Mouse (Mus musculus) adrenal gland, postnatal 25 days (tissue): ENCODE measurements at regions not wholly inside any gene's neighbourhood (a gene's known extent, or its start where the extent isn't known, plus 50 kb on each side); places are given as distances from the start of the nearest gene placed in this dataset.

Experiments used
- DNase-seq: peaks from one replicate; pipeline ENCODE4 v3.0.0; 2021; ENCODE audit warnings: mixed read lengths

DNA sequence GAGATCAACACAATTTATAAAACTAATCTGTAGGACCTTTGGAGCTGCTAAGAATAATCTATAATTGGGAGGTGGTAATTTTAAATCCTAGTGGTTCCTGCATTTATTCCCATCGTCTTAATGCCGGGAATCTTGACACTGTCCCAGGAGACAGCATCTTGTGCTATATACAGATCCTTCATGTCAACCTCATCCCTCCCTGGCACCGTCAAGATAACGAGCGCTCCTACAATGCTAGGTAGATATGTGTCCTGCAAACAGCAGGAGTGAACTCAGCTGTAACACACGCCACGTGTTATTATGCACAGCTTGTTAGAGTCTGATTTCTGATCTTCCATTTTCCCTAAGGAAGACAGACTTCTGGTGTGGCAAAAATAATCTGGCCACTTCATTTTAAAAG, 237.0 kb upstream of the Cnr1 start:
- no peak for DNase-seq

- no peak for DNase-seq
These were observed 231.0 kb upstream of the Cnr1 start for GRCm38 (mm10) chr4:33693441-33693840.

- DNase-seq, result no peak
These were observed 227.4 kb upstream of the Cnr1 start for GRCm38 (mm10) chr4:33696969-33697368.

GRCm38 (mm10) chr4:33702028-33702666, 222.2 kb upstream of the Cnr1 start:
- DNase-seq, result no peak

DNA sequence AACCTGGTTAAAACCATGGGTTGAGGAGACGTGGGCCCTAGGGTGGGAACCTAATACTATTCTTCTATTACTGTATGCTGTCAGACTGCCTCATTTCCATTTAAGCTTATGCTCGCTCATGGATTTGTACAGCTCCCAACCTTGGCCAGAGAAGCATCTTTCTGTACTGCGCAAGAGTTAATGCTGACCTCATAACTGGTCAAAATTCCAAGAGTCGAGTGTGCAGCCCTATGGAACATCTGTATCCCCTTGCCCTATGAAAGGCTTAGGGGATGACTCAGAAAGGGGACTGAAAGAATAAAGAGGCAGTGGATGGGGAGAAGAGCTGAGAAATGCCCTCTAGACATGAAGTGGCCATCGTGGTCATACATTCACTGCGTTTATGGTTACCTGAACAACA, 218.7 kb upstream of the Cnr1 start:
- DNase-seq, result no peak

- peak; percentile 27 for DNase-seq
These were observed 217.6 kb upstream of the Cnr1 start for GRCm38 (mm10) chr4:33706785-33707184.

GRCm38 (mm10) chr4:33716475-33717117, 207.8 kb upstream of the Cnr1 start:
- DNase-seq, result no peak

GRCm38 (mm10) chr4:33720972-33721371, 203.4 kb upstream of the Cnr1 start:
- DNase-seq, result no peak

GRCm38 (mm10) chr4:33721971-33722370, 202.4 kb upstream of the Cnr1 start:
- no peak for DNase-seq

DNA sequence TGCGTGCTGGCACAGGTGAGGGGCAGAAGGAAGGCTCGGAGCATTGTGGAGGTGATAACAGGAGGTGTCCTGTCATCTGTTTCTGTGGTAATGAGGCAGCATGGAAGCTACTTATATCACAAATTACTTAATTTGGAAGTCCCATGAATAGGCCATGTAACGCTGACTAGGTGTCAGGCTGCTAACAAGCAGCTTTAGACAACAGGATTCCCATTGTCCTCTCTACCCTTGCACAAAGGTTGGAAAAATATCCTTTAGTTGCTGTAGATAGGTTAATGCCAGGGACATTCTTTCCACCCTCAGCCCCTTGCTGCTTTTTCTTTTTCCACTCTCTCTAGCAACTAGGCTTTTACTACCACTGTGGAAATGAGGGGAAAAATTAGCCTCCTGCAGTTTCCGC, 192.6 kb upstream of the Cnr1 start:
- no peak for DNase-seq

DNA sequence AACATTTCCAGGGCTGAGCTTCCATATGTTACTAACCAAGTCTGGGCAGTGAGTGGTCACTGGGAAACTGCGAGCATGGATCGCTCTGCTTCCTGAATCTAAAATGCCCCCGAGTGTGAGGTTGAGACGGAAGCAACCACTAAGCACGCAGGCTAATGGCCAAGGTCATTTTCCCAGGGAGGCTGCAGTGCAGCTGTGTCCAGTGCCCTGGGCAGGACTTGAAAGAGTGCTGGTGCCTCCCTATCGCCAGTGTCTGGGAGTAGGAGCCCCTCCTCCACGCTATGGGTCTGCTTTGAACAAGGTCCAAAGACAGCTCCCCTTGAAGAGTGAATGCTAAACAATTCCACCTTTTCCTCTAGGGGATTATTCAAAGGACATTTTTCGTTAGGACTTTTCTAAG, 189.5 kb upstream of the Cnr1 start:
- DNase-seq, result peak; percentile 57

GRCm38 (mm10) chr4:33735442-33735966, 188.9 kb upstream of the Cnr1 start:
- no peak for DNase-seq

DNA sequence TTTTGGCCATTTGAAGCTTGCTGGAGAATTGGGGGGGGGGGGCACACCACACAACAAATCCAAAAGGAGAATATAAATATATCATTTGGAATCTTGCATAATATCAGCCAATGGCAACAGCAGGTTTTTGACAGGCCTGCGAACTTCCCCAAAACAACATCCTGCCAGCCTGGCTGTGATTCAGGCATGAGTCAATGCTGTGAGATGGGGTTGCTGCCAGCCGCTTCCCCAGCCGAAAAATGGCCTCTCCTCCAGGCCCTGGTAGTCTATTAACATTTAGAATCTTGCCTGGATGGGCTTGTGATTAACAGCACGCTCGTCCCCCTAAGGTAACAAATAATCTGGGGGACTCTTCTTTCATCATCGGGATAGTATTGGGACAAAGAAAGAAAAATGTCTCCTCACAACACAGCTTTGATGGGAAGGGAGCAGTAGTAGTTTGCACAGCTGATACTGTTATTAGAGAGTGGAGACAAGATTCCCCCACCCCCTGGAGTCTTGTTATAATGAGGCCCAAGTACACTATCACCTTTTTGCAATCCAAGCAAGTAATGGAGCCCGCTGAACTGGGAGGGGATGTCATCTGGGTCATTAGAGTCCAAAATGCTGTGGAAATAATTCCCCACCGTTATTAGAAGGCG, 188.2 kb upstream of the Cnr1 start:
- peak; percentile 77 for DNase-seq

DNA sequence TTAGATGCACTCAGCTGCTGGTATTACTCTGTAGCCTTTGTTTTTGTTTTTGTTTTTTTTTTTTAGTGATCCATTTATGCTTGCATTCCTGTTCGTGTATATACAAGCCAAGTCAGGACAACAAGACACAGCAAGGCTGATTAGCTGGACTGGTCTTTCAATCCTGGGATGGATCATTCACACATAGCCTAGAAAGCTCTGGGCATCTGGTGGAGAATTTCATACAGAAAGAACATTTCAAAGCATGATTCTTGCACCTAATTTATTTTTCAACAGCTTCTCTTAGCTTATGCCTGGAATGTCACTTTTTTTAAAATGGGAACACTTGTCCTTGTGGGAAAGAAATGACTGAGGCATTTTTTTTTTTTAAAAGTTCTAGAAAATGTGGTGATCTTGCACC, 187.1 kb upstream of the Cnr1 start:
- no peak for DNase-seq

GRCm38 (mm10) chr4:33737859-33738417, 186.5 kb upstream of the Cnr1 start:
- no peak for DNase-seq

DNA sequence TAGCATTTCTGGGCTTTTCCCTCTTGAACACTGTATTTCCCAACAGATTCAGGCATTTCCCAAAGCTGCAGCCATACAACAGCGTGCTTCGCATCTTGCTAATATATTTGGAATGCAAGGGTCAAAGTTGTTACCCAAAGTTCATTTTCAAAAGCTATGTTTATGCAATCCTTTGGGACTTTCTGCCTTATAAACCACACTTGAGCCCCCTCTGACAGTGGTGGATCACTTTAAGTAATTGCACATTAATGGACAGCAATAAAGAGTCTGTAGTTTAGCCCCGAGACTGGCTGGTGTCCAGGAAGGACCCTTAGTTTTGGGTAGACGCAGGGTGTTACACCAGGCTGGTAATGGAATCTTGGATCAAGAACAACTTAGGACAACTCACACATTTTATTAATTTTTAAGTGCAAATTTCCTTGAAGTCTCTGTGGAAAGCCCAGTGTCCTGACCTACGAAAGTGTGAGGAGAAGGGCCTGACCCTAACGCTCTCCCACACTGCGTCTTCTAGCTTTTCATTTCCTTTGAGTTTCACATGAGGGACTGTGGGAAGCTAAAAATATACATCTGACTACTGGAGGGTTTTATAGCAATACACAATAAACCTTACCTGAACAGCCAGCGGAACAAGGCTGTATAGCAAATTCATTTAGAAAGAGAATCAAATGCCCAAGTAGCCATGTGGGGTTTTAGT, 185.0 kb upstream of the Cnr1 start:
- DNase-seq, result no peak

DNA sequence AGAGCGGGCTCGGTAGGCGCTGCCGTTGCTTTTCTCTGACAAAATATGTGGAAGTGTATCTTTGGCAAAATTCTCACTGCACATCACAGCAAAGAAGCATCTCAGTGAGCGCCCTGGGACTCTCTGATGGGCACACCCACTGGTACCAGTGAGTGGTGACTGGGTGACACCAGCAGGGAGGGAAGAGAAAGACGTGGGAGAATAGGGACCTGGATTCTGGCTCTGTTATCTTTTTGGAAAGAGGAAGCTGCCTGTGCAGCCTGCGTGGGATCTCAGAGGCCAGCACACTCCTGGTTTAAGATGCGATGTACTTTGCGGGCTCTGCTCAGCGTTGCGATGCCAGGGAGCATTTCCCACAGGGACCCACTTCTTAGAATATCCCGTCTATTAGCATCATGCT, 183.4 kb upstream of the Cnr1 start:
- no peak for DNase-seq

DNA sequence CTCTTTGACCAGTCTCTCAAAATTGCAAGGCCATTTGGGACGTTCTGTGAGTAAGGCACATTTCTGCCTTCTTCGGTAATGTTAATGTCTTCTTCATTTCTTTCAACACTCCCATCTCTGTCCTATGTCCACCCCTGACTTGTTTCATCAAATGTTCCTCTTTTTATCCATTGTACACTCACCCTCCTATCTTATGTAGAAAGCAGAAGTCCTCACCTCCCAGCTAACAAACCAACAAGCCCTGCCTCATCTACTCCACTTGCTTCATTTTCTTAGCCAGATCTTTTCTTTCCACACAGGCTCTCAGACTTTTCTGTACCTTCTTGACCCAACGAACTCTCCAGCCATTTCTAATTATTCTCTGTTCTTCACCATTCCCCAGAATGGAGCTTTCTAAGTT, 179.2 kb upstream of the Cnr1 start:
- no peak for DNase-seq

DNA sequence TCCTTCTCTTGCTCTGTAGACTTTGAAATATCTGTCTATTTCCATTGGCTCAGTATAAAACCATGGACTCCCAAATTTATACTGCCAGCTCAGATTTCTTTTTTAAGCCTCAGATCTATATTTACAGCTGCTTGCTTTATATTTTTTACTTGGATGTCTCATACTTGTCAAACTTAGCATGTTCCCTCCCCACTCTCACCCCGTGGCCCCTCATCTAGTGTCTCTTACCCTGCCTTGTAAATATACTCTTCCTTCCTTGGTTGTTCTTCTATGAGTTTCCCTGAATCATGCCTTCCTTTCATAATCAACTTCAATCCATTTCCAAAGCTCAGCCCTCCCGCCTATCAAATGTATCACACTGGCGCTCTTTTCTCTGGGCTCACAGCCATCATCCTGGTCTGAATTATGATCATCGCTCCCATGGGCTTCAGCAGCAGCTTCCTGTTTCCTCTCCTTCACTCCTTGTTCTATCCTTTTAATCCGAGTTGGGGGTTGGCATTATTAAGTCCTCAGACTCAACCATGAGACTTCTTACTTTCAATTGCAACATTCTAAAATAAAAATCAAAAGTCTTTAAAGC, 177.0 kb upstream of the Cnr1 start:
- no peak for DNase-seq

- DNase-seq, result no peak
These were observed 156.7 kb upstream of the Cnr1 start for GRCm38 (mm10) chr4:33767721-33768120.

GRCm38 (mm10) chr4:33786027-33786426, 138.4 kb upstream of the Cnr1 start:
- DNase-seq, result no peak

DNA sequence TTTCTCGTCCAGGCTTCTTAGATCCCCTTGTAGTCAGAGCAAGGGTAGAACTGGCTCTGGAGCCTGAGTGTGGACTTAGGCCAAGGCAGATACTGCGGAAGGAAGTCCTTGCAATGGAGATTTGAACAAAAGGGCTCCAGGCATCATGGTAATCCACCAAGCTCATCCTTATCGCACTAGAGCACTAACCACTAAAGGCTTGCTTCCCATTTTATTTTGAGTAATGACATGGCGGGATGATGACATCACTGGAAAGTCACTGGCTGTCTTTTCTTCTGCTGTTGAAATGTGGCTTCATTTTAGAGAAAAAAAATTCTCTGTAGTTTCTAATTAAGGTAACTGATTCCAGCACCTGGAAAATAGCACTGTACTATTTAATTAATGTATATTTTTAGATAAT, 137.4 kb upstream of the Cnr1 start:
- no peak for DNase-seq
